Mouse (Mus musculus) left cerebral cortex, postnatal 4 days (tissue): ENCODE results near the gene Prrg2. TPM values are rescaled to one million over a fixed set of nuclear protein-coding genes. Genes with fewer than 3 reads are reported as not detected.

Source experiments
- DNase-seq: peaks from one replicate; pipeline ENCODE4 v3.0.0-alpha.2; 2022
- intact Hi-C: fragments of 180-260 bp; cut with DNase I; formaldehyde crosslinking; loops from one replicate; pipeline ENCODE4 v1.15.1; 2025
- microRNA-seq: library from miRNA; unstranded; fragments of <30 nt; microRNA quantifications from one replicate; pipeline ENCODE4 v1.2.0, GENCODE M21; 2022
- total RNA-seq, 2 experiments: library from RNA; stranded (reverse); gene quantifications; 2 replicates each; pipeline ENCODE4 v1.2.3; 2021

The Prrg2 gene
- total RNA-seq, 2 experiments from 2014 or later, result 6.2 to 7.2 TPM

- intact Hi-C loops, result no loop called here
- DNase-seq, result no peak
Measured at GRCm38 (mm10) chr7:45014096-45014451, 48.4 kb downstream of the Prrg2 start.

DNA sequence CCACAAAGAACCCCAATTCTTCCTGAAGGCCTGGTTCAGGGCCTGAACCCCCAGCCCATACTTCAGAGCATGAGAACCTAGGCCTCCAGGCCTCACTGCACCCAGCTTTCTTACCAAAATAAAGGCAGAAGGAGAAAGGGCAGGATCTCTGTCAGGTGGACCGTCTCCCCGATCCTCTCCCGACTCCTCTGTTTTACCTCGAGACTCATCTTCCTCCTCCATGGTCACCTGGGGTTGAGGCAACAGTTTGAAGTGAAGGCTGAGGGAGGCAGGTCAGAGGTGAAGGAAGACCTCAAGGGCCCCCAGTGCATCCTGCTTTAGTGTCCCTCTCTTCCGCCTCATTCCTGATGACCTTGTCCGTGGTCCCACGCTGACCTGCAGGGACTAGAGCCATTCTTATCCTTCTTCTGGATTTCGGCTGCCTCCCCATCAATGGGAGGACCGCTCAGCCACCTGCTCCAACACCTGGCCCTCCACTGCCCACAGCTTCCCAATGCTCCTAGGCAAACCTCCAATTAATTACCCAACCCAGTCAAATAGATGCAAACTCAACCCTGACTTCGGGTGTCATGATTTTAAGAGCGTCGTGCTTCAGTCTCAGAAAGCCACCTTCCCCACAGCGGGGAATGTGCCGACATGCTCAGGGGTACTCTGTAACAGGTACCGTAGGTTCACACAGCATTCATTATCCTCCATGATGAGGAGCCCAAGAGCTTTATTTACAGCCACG lies 48.9 kb downstream of the Prrg2 start:
- no peak for DNase-seq
- intact Hi-C loops, result no loop called here

GRCm38 (mm10) chr7:45012824-45013223 lies 49.7 kb downstream of the Prrg2 start:
- no peak for DNase-seq
- intact Hi-C loops, result no loop called here

DNA sequence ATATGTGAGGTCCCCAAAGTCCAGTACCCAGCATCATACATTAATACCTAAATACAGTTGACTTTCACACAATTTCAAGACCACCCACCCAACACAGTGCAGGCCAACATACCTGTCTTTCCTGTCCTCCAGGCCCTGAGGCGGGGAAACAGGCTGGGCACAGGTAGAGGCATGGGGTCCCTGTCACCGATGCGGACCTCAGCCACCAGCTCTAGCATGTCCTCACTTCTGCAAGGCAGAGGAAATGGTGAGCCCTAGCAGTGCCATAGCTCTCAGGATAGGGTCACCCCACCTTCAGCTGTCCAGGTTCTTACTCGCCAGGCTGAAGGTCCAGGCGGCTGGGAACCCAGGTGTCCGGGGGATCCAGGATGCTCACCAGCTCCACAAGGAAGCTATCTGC lies 50.5 kb downstream of the Prrg2 start:
- no peak for DNase-seq
- intact Hi-C loops, result no loop called here

- no peak for DNase-seq
- intact Hi-C loops, result no loop called here
Measured at GRCm38 (mm10) chr7:45008411-45008810, 54.1 kb downstream of the Prrg2 start.

DNA sequence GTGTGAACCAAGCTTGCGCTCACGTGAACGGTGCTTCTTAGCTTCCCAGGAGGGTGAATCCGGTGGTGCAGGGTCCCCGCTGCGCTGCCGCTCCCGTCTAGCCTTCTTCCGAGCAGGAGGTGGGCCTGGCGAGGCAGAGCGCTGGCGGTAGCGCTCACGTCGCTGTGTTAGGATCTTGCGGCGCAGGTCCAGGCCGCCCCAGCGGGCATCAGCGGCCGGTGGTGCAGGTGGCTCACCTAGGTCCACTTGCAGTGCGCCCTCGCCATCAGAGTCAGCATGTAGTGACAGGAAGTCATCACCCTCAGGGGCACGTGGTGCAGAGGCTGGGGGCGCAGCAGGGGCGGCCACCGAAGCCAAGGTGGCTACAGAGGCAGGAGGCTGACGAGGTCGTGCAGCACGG lies 54.6 kb downstream of the Prrg2 start:
- intact Hi-C loops, result no loop called here
- DNase-seq, result no peak

DNA sequence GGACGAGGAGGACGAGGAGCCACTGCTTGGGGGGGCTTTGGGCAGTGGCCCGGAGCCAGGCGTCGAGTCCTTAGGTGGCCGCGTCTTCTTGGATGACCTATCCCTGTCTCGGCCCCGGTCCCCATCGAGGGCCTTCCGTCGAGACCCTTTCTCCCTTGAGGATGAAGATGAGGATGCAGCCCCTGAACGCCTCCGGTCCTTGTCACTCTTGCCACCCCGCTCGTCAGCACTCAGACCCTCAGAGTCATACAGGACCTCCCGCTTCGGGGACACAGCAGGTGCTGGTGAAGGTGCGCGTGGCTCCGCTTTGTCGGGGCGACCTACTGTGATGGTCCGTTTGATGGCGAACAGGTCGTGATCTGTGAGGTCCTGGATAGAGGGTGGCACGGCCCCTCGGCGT lies 55.3 kb downstream of the Prrg2 start:
- intact Hi-C loops, result no loop called here
- DNase-seq, result no peak

DNA sequence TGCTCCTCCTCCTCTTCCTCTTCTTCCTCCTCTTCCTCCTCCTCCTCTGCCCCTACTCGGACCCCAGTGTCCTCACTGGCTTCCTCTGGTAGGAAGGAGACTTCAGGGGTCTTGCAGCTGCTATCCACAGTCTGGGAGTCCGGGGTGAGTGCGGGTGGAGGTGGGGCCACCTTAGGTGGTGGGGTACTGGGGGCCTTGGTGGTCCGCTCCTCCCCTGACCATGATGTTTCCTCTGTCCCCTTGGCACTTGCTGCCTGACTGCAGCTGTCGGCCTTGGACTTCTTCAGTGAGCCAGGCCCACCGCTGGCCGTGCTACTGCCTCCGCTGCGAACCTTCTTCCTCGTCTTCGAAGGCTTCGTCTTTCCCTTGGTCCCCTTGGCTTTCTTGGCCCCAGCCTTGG lies 56.0 kb downstream of the Prrg2 start:
- intact Hi-C loops, result no loop called here
- DNase-seq, result no peak

GRCm38 (mm10) chr7:45005321-45005992 lies 57.0 kb downstream of the Prrg2 start:
- no peak for DNase-seq
- intact Hi-C loops, result no loop called here

DNA sequence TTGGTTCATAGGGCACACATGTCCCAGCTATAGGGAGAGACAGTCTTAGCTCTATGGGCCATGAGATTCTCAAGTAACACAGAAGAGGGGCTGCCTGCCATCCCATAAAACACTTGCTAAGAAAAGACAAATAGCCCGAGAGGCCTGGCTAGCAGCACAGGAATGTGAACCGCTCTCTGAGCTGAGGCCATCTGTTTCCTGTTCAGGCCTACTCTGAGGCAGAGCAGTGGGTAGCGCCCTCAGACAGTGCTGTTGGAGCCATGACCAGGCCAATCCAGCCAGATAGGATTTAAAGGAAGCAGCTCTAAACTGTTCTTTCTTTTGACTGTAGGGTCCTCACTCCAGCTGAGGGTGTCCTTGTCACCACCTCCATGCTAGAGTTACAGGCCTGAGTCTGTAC lies 57.9 kb downstream of the Prrg2 start:
- intact Hi-C loops, result no loop called here
- no peak for DNase-seq

Small RNA genes within 50 kb of the gene (microRNA-seq; reads per million reads assigned to microRNA genes)
- gene Mir7054, result 0.90 reads per million

Other genes with a start within 250 kb of the Prrg2 start
- gene Nup62, start 246.6 kb downstream of the Prrg2 start, total RNA-seq, result 10 to 100 TPM; 50.3 to 51.1 TPM
- gene Il4i1, start 246.3 kb downstream of the Prrg2 start, total RNA-seq, result 1 to 10 TPM; 1.0 TPM
- 10 to 100 TPM; 22.6 to 23.5 TPM for gene Atf5, start 246.0 kb downstream of the Prrg2 start, total RNA-seq
- gene Akt1s1, start 213.7 kb downstream of the Prrg2 start, total RNA-seq, result 10 to 100 TPM; 74.1 to 85.4 TPM
- 10 to 100 TPM; 57.1 to 68.3 TPM for gene Tbc1d17, start 213.6 kb downstream of the Prrg2 start, total RNA-seq
- gene Pnkp, start 205.5 kb downstream of the Prrg2 start, total RNA-seq, result 10 to 100 TPM; 27.5 to 29.3 TPM
- 100 to 1,000 TPM; 423 to 428 TPM for gene Ptov1, start 192.9 kb downstream of the Prrg2 start, total RNA-seq
- gene Med25, start 170.0 kb downstream of the Prrg2 start, total RNA-seq, result 100 to 1,000 TPM; 117 to 122 TPM
- gene Fuz, start 166.6 kb downstream of the Prrg2 start, total RNA-seq, result 10 to 100 TPM; 10.5 to 13.1 TPM
- 100 to 1,000 TPM; 232 to 258 TPM for gene Ap2a1, start 133.2 kb downstream of the Prrg2 start, total RNA-seq
- not detected for gene Tsks, start 119.5 kb downstream of the Prrg2 start, total RNA-seq
- gene Cpt1c, start 87.8 kb downstream of the Prrg2 start, total RNA-seq, result 10 to 100 TPM; 59.7 to 68.8 TPM
- 100 to 1,000 TPM; 485 to 487 TPM for gene Prmt1, start 76.1 kb downstream of the Prrg2 start, total RNA-seq
- gene Irf3, start 65.0 kb downstream of the Prrg2 start, total RNA-seq, result 10 to 100 TPM; 34.8 to 37.9 TPM
- gene Bcl2l12, start 64.0 kb downstream of the Prrg2 start, total RNA-seq, result 1 to 10 TPM; 4.4 to 4.7 TPM
- 100 to 1,000 TPM; 154 TPM for gene Scaf1, start 46.3 kb downstream of the Prrg2 start, total RNA-seq
- gene Rras, start 44.7 kb downstream of the Prrg2 start, total RNA-seq, result 1 to 10 TPM; 6.9 to 7.2 TPM
- 10 to 100 TPM; 77.9 to 80.6 TPM for gene Prr12, start 9.8 kb downstream of the Prrg2 start, total RNA-seq
- gene Nosip, start 248 bp downstream of the Prrg2 start, total RNA-seq, result 10 to 100 TPM; 44.8 to 47.6 TPM
- gene Rcn3, start 29.5 kb upstream of the Prrg2 start, total RNA-seq, result 10 to 100 TPM; 13.0 to 16.7 TPM
- 10 to 100 TPM; 17.7 to 18.3 TPM for gene Fcgrt, start 41.2 kb upstream of the Prrg2 start, total RNA-seq
- gene Rps11, start 61.8 kb upstream of the Prrg2 start, total RNA-seq, result 100 to 1,000 TPM; 707 to 729 TPM
- gene Rpl13a, start 66.1 kb upstream of the Prrg2 start, total RNA-seq, result 1,000 to 10,000 TPM in 1 of 2 experiments, 100 to 1,000 TPM in 1; 958 to 1,083 TPM
- gene Gm45713, start 73.6 kb upstream of the Prrg2 start, total RNA-seq, result under 1 TPM in 1 of 2 experiments, not detected in 1; 0.50 TPM
- gene Flt3l, start 73.8 kb upstream of the Prrg2 start, total RNA-seq, result 1 to 10 TPM; 2.8 to 3.0 TPM
- gene Pih1d1, start 91.6 kb upstream of the Prrg2 start, total RNA-seq, result 100 to 1,000 TPM; 100 to 101 TPM
- gene Aldh16a1, start 91.9 kb upstream of the Prrg2 start, total RNA-seq, result 10 to 100 TPM; 16.7 to 16.9 TPM
- 100 to 1,000 TPM; 267 to 292 TPM for gene Slc17a7, start 101.3 kb upstream of the Prrg2 start, total RNA-seq
- gene Gfy, start 116.9 kb upstream of the Prrg2 start, total RNA-seq, result under 1 TPM in 1 of 2 experiments, not detected in 1; 0.38 TPM
- gene Pth2, start 118.3 kb upstream of the Prrg2 start, total RNA-seq, result not detected
- 1 to 10 TPM; 1.1 to 1.9 TPM for gene Ccdc155, start 142.2 kb upstream of the Prrg2 start, total RNA-seq
- gene Dkkl1, start 149.5 kb upstream of the Prrg2 start, total RNA-seq, result 10 to 100 TPM; 14.5 to 18.3 TPM
- gene Tead2, start 153.1 kb upstream of the Prrg2 start, total RNA-seq, result 10 to 100 TPM; 15.1 to 17.6 TPM
- 1 to 10 TPM; 2.5 to 2.6 TPM for gene Cd37, start 176.4 kb upstream of the Prrg2 start, total RNA-seq
- gene Slc6a16, start 178.4 kb upstream of the Prrg2 start, total RNA-seq, result 1 to 10 TPM; 1.2 to 1.8 TPM
- gene Slc6a21, start 214.8 kb upstream of the Prrg2 start, total RNA-seq, result not detected